Mouse (Mus musculus) embryonic facial prominence, embryonic 14.5 days (tissue): ENCODE data around the gene Col9a3. TPM values are rescaled to one million over a fixed set of nuclear protein-coding genes. Genes with fewer than 3 reads are reported as not detected.

Experiments
- ATAC-seq: fragments of 200-750 bp; cut with Nextera tagmentation; 2 replicates; pipeline ENCODE4 v1.8.0; 2017; ENCODE audit warnings: low read depth, moderate number of reproducible peaks, moderate TSS enrichment
- DNase-seq: peaks from one replicate; pipeline ENCODE4 v3.0.0-alpha.2; 2015; ENCODE audit warnings: low spot score
- H3K27ac ChIP-seq: fragments of 300-500 bp; sonication (generic); replicated peaks from 2 replicates; pipeline ENCODE4 v1.5.1; 2014; ENCODE audit warnings: low read depth, mild to moderate bottlenecking, low read length, moderate library complexity
- H3K27me3 ChIP-seq: fragments of 300-500 bp; sonication (generic); replicated peaks from 2 replicates; pipeline ENCODE4 v1.6.1; 2014; ENCODE audit warnings: low read length; ENCODE audit not compliant: control insufficient read depth, insufficient read depth
- H3K36me3 ChIP-seq: fragments of 300-500 bp; sonication (generic); 2 replicates; pipeline ENCODE4 v1.6.1; 2014; ENCODE audit warnings: low read length, mixed read lengths; ENCODE audit not compliant: control insufficient read depth, insufficient read depth
- H3K4me1 ChIP-seq: fragments of 300-500 bp; sonication (generic); 2 replicates; pipeline ENCODE4 v1.6.1; 2014; ENCODE audit warnings: antibody characterized with exemption, low read length; ENCODE audit not compliant: control insufficient read depth, insufficient read depth
- H3K4me2 ChIP-seq: fragments of 300-500 bp; sonication (generic); 2 replicates; pipeline ENCODE4 v1.6.1; 2014; ENCODE audit warnings: low read depth, mild to moderate bottlenecking, low read length, moderate library complexity, mixed read lengths
- H3K4me3 ChIP-seq: fragments of 300-500 bp; sonication (generic); 2 replicates; pipeline ENCODE4 v1.5.1; 2014; ENCODE audit warnings: low read depth, mild to moderate bottlenecking, low read length
- H3K9ac ChIP-seq: fragments of 300-500 bp; sonication (generic); 2 replicates; pipeline ENCODE4 v1.6.1; 2014; ENCODE audit warnings: low read depth, mild to moderate bottlenecking, low read length, moderate library complexity, mixed read lengths
- H3K9me3 ChIP-seq: fragments of 300-500 bp; sonication (generic); 2 replicates; pipeline ENCODE4 v1.6.1; 2016; ENCODE audit warnings: low read length; ENCODE audit not compliant: control insufficient read depth
- WGBS: fragments of 180-500 bp; shearing (Covaris S2); extraction: QIAGEN DNeasy Blood & Tissue Kit; methylation state at CpG from one replicate; pipeline ENCODE4 v1.1.7; 2014; 5-methylcytosine and 5-hydroxymethylcytosine counted together
- polyA plus RNA-seq: library from polyadenylated mRNA; unstranded; fragments of >200 nt; fragmentation: Nextera tagmentation; extraction: Ambion mirVana; gene quantifications from 2 replicates; pipeline ENCODE4 v1.2.1, GENCODE M21; 2014

Gene Col9a3
- polyA plus RNA-seq, 1 experiment from 2014 or later = 164 TPM

DNA sequence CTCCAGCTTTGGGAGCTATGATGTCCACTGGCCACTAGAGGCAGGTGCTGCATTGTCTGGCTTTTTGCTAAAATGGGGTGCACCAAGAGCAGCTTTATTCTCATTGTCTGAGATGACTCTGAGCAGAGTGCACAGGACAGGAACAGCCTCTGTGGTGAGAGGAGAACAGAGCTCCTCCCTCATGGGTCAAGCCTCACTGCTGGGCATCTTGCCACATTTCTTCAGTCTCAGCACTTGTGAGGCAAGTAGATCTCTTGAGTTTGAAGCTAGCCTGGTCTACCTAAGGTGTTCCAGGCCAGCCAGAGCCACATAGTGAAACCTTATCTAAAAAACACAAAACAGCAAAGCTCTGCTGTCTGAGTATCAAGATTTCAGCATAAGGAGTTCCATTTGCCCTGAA lies 49.3 kb downstream of the Col9a3 start:
- Histone ChIP-seq H3K27me3 (peaks cover 26% of the 10 kb centered on the region), H3K36me3 (no peaks in the 10 kb centered on the region), H3K4me1 (no peaks in the 10 kb centered on the region), H3K9ac (no peak overlapping the region), H3K27ac (no peak overlapping the region), H3K4me3 (no peak overlapping the region), H3K4me2 (no peak overlapping the region), H3K9me3 (peaks cover 16% of the 10 kb centered on the region)
- DNase-seq (no peak), ATAC-seq (no peak)

DNA sequence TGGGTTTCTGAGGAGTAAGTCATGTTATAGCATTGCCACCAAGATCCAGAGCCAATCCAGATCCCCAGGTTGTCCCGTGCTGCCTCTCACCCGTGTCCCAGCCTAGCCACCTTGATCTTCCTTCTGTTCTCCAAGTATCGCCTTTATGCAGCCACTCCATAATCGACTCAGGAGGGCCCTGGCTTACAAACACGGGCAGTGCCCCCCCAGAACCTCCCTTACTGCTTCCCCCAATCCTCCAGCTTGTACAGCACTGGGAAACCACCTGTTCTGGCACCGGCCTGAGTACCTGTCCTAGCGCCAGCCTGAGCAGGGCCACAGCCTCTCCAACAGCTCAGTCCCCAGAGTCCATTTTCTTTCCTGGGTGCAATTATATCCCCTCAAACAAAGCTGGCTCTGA lies 57.1 kb downstream of the Col9a3 start:
- Histone ChIP-seq H3K4me2 (no peak overlapping the region), H3K36me3 (no peaks in the 10 kb centered on the region), H3K9ac (no peak overlapping the region), H3K4me3 (no peak overlapping the region), H3K27ac (no peak overlapping the region), H3K4me1 (0 out of 2 replicates have a peak, but pooled peaks cover 2% of the 10 kb centered on the region), H3K9me3 (no peaks in the 10 kb centered on the region), H3K27me3 (no peaks in the 10 kb centered on the region)
- 83% methylated on average over 7 of the region's 7 CpGs for WGBS
- no peak for DNase-seq
- ATAC-seq = no peak

DNA sequence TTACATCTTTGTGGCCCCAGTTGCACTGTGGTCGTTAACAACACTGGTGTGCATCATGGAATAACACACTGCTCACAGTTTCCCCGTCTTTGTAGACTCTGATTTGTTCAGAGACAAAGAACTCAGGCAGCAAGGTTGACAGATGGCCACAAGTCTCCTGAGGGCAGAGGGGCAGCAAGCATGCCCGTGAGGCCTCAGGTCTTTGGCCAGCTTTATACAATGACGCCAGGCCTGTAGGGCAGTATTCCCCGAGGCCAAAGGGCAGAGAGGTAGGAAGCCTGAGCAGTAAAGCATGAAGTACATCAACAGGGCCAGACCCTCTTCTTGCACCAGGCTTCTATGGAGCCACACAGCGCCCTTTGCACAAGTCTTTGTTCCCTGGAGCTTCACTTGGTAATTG lies 57.6 kb downstream of the Col9a3 start:
- Histone ChIP-seq H3K4me1 (0 out of 2 replicates have a peak, but pooled peaks cover 4% of the 10 kb centered on the region), H3K9me3 (no peaks in the 10 kb centered on the region), H3K9ac (no peak overlapping the region), H3K36me3 (no peaks in the 10 kb centered on the region), H3K27me3 (no peaks in the 10 kb centered on the region), H3K4me3 (no peak overlapping the region), H3K27ac (no peak overlapping the region), H3K4me2 (no peak overlapping the region)
- ATAC-seq (no peak), DNase-seq (no peak)
- WGBS = 54% methylated on average over 6 of the region's 6 CpGs

DNA sequence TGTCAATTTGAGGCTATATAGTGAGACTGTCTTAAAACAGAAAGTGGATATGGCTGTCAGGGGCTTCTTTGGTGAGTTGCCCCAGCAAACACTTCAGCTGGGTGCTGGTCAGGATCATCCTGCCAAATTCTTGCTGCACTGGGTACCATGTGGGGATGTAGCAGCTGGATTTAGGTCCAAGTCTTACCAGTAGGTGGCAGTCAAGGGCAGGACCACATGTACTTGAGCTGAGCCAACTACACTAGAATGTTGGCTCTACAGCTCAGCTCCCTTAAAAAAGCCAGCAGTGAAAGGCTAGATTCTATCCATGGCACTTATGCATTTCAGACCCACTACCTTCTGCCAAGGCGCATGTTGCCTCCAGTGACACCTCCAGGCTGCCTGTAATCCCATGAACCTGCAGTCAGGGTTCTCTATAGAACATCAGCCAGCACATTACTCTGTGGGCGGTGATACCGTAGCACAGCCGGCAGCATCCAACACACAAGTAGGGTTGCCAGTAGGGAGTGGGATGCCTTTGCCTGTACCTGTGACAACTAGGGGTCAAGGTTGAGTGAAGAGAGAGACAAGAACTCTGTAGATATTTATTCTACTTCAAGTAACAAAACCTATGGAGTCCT lies 59.9 kb downstream of the Col9a3 start:
- 76% methylated on average over 4 of the region's 4 CpGs for WGBS
- no peaks in the 10 kb centered on the region for H3K9me3 ChIP-seq
- peaks cover 22% of the 10 kb centered on the region for H3K36me3 ChIP-seq
- H3K27me3 ChIP-seq = no peaks in the 10 kb centered on the region
- no peak overlapping the region for H3K27ac ChIP-seq
- ATAC-seq (peak; percentile 81), DNase-seq (peak; percentile 80)
- H3K4me2 ChIP-seq = no peak overlapping the region
- H3K9ac ChIP-seq = no peak overlapping the region
- H3K4me1 ChIP-seq = 0 out of 2 replicates have a peak, but pooled peaks cover 4% of the 10 kb centered on the region
- no peak overlapping the region for H3K4me3 ChIP-seq

DNA sequence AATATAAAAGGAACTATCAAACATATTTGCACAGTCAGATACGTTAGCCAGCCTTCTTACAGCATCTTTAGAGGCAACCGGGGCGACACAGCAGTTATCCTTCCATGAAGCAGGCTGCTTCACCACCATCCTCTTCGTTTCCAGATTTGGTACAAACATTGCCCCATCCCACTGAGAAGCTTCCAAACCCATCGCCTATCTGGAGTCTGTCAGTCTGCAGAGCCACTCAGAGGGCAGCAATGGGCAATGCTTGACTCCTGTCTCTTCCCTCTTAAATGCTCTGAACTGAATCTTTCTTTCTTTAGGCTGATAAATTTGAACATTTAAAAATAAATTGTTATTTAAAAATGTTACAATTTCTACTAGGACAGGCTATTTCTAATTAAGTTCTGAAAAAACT lies 60.8 kb downstream of the Col9a3 start:
- Histone ChIP-seq H3K27ac (no peak overlapping the region), H3K27me3 (no peaks in the 10 kb centered on the region), H3K4me1 (0 out of 2 replicates have a peak, but pooled peaks cover 4% of the 10 kb centered on the region), H3K4me2 (no peak overlapping the region), H3K9ac (no peak overlapping the region), H3K9me3 (no peaks in the 10 kb centered on the region), H3K36me3 (peaks cover 22% of the 10 kb centered on the region), H3K4me3 (no peak overlapping the region)
- ATAC-seq (no peak), DNase-seq (no peak)
- 85% methylated on average over 5 of the region's 5 CpGs for WGBS

DNA sequence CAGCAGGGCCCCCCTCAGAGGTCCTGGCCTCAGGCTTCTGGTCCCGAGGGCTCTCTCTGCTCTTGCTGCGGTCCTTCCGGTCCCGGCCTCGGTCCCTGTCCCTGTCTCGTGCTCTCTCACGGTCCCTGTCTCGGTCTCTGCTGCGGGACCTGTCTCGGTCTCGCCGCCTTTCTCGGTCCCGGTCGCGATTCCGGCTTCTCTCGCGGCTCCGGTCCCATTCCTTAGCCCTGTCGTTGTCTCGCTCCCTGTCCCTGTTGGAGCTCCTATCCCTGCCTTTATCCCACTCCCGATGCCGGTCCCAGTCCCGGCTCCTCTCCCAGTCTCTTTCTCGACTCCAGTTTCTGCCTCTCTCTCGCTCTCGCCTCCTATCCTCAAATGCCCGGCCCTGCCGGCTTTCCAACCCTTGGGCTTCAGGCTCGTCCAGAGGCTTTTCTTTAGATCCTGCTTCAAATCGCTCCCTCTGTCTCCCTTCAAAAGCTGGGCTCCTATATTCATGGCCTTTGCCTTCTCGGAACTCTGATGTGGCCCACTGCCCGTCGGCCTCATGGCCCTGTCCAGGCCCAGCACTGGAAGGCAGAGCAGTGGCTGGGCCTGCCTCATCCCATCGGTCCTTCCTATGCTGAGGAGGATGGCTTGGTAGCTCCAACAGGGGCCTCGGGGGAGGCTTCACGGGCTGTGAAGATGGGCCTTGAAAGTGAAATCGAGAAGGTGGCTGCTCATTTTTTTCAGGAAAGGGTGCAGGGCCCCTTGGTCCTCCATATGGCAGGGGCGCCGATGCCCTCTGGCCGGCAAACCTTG lies 62.0 kb downstream of the Col9a3 start:
- Histone ChIP-seq H3K4me2 (peak overlapping the region; percentile 50), H3K4me3 (peak overlapping the region; percentile 22), H3K4me1 (0 out of 2 replicates have a peak, but pooled peaks cover 4% of the 10 kb centered on the region), H3K27ac (no peak overlapping the region), H3K36me3 (peaks cover 26% of the 10 kb centered on the region), H3K9me3 (no peaks in the 10 kb centered on the region), H3K9ac (peak overlapping the region; percentile 58), H3K27me3 (no peaks in the 10 kb centered on the region)
- ATAC-seq (no peak), DNase-seq (no peak)
- WGBS = 29% methylated on average over 40 of the region's 42 CpGs

DNA sequence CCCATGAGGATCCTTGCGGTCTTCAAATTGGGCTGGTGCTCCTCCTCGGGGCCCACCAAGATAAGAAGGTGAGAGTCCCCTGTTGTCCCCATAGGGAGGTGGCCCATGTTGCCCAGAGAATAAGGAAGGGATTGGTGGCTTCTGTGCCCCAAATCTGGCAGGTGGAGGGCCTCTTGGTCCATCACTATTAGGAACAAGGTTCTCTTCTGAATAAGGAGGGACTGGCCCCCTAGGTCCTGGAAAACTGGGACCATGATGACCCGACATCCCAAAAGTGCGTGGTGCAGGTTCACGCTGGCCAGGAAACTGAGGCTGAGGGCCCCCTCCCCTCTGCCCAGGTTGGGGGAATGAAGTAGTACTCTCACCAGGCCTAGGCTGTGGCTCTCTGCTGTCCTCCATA lies 62.9 kb downstream of the Col9a3 start:
- H3K9ac ChIP-seq = no peak overlapping the region
- H3K27ac ChIP-seq = no peak overlapping the region
- H3K4me3 ChIP-seq = no peak overlapping the region
- 97% methylated on average over 5 of the region's 5 CpGs for WGBS
- no peak for ATAC-seq
- H3K36me3 ChIP-seq = peaks cover 36% of the 10 kb centered on the region
- 0 out of 2 replicates have a peak, but pooled peaks cover 4% of the 10 kb centered on the region for H3K4me1 ChIP-seq
- H3K27me3 ChIP-seq = no peaks in the 10 kb centered on the region
- DNase-seq = no peak
- no peak overlapping the region for H3K4me2 ChIP-seq
- H3K9me3 ChIP-seq = no peaks in the 10 kb centered on the region

DNA sequence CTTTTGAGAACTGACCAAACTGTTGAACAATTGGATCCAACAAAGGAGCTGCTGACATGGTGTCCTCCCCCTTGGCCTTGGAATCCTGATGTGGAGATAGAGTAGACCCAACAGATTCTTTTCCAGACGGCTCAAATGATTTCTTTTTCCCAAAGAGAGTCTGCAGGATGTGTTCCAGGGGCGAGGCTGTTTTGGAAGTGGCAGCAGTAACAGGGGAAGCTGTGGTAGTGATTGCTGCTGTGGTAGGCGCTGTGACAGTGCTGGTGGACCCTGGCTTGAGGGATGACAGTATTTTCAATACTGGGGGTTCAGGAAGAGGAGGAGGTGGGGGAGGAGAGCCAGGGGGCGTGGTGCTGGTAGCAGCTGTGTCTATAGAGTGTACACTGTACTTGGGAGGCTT lies 64.4 kb downstream of the Col9a3 start:
- no peak overlapping the region for H3K27ac ChIP-seq
- 0 out of 2 replicates have a peak, but pooled peaks cover 4% of the 10 kb centered on the region for H3K4me1 ChIP-seq
- 89% methylated on average over 4 of the region's 4 CpGs for WGBS
- H3K36me3 ChIP-seq = peaks cover 51% of the 10 kb centered on the region
- no peak overlapping the region for H3K4me3 ChIP-seq
- DNase-seq (no peak), ATAC-seq (no peak)
- H3K4me2 ChIP-seq = no peak overlapping the region
- no peaks in the 10 kb centered on the region for H3K27me3 ChIP-seq
- H3K9ac ChIP-seq = no peak overlapping the region
- no peaks in the 10 kb centered on the region for H3K9me3 ChIP-seq
